Mouse (Mus musculus) forebrain, embryonic 16.5 days (tissue): ENCODE measurements around the gene Dlgap1. TPM values are rescaled to one million over a fixed set of nuclear protein-coding genes. Genes with fewer than 3 reads are reported as not detected.

Experiments used
- ATAC-seq: fragments of 200-750 bp; cut with Nextera tagmentation; 2 replicates; pipeline ENCODE4 v1.8.0; 2017; ENCODE audit warnings: mild to moderate bottlenecking, moderate library complexity
- H3K27ac ChIP-seq: fragments of 300-500 bp; sonication (generic); 2 replicates; pipeline ENCODE4 v1.5.1; 2014; ENCODE audit warnings: low read length, control low read depth
- H3K27me3 ChIP-seq: fragments of 300-500 bp; sonication (generic); replicated peaks from 2 replicates; pipeline ENCODE4 v1.6.1; 2014; ENCODE audit warnings: low read length; ENCODE audit not compliant: control insufficient read depth, insufficient read depth
- H3K36me3 ChIP-seq: fragments of 300-500 bp; sonication (generic); 2 replicates; pipeline ENCODE4 v1.6.1; 2014; ENCODE audit not compliant: control insufficient read depth, insufficient read depth
- H3K4me1 ChIP-seq: fragments of 300-500 bp; sonication (generic); replicated peaks from 2 replicates; pipeline ENCODE4 v1.6.1; 2014; ENCODE audit warnings: low read length; ENCODE audit not compliant: control insufficient read depth, insufficient read depth
- H3K4me2 ChIP-seq: fragments of 300-500 bp; sonication (generic); 2 replicates; pipeline ENCODE4 v1.6.1; 2014; ENCODE audit warnings: mild to moderate bottlenecking, low read length, control low read depth
- H3K4me3 ChIP-seq: fragments of 300-500 bp; sonication (generic); replicated peaks from 2 replicates; pipeline ENCODE4 v1.5.1; 2014; ENCODE audit warnings: mild to moderate bottlenecking, low read length, control low read depth
- H3K9ac ChIP-seq: fragments of 300-500 bp; sonication (generic); replicated peaks from 2 replicates; pipeline ENCODE4 v1.6.1; 2014; ENCODE audit warnings: low read depth, low read length, control low read depth
- H3K9me3 ChIP-seq: fragments of 300-500 bp; sonication (generic); 2 replicates; pipeline ENCODE4 v1.6.1; 2016; ENCODE audit warnings: low read length; ENCODE audit not compliant: control insufficient read depth
- WGBS: fragments of 180-500 bp; shearing (Covaris S2); extraction: QIAGEN DNeasy Blood & Tissue Kit; methylation state at CpG from one replicate; pipeline ENCODE4 v1.1.7; 2014; 5-methylcytosine and 5-hydroxymethylcytosine counted together
- polyA plus RNA-seq: library from polyadenylated mRNA; unstranded; fragments of >200 nt; fragmentation: Nextera tagmentation; extraction: Ambion mirVana; gene quantifications from 2 replicates; pipeline ENCODE4 v1.2.1, GENCODE M21; 2015

The Dlgap1 gene
- polyA plus RNA-seq, 1 experiment from 2014 or later, result 47.2 TPM

GRCm38 (mm10) chr17:70455036-70455435 is 486.2 kb downstream of the Dlgap1 start:
- no peak for ATAC-seq
- no peaks in the 10 kb centered on the region for H3K27me3 ChIP-seq
- 95% methylated on average over 7 of the region's 7 CpGs for WGBS
- H3K4me3 ChIP-seq, result no peak overlapping the region
- no peaks in the 10 kb centered on the region for H3K36me3 ChIP-seq
- no peaks in the 10 kb centered on the region for H3K4me1 ChIP-seq
- no peak overlapping the region for H3K9ac ChIP-seq
- no peaks in the 10 kb centered on the region for H3K9me3 ChIP-seq
- H3K27ac ChIP-seq, result no peak overlapping the region
- H3K4me2 ChIP-seq, result no peak overlapping the region

- WGBS, result 83% methylated on average over 1 of the region's 1 CpGs
- Histone ChIP-seq H3K27ac (no peak overlapping the region), H3K4me3 (no peak overlapping the region)
These were observed 488.2 kb downstream of the Dlgap1 start for GRCm38 (mm10) chr17:70457103-70457502.

GRCm38 (mm10) chr17:70462231-70462630 is 493.4 kb downstream of the Dlgap1 start:
- no peak overlapping the region for H3K4me3 ChIP-seq
- 90% methylated on average over 8 of the region's 8 CpGs for WGBS

More at GRCm38 (mm10) chr17:70457103-70457502, 488.2 kb downstream of the Dlgap1 start:
- Histone ChIP-seq H3K4me1 (no peaks in the 10 kb centered on the region), H3K27me3 (no peaks in the 10 kb centered on the region), H3K4me2 (no peak overlapping the region), H3K9ac (no peak overlapping the region), H3K9me3 (no peaks in the 10 kb centered on the region), H3K36me3 (no peaks in the 10 kb centered on the region)
- ATAC-seq, result no peak

GRCm38 (mm10) chr17:70462771-70463491 is 494.1 kb downstream of the Dlgap1 start:
- Histone ChIP-seq H3K4me1 (no peaks in the 10 kb centered on the region), H3K4me3 (no peak overlapping the region), H3K9ac (no peak overlapping the region), H3K27ac (no peak overlapping the region), H3K9me3 (no peaks in the 10 kb centered on the region), H3K27me3 (no peaks in the 10 kb centered on the region), H3K4me2 (no peak overlapping the region), H3K36me3 (no peaks in the 10 kb centered on the region)
- ATAC-seq, result no peak
- 74% methylated on average over 8 of the region's 8 CpGs for WGBS

More at GRCm38 (mm10) chr17:70462231-70462630, 493.4 kb downstream of the Dlgap1 start:
- no peaks in the 10 kb centered on the region for H3K4me1 ChIP-seq
- no peak overlapping the region for H3K27ac ChIP-seq
- no peaks in the 10 kb centered on the region for H3K27me3 ChIP-seq
- no peak overlapping the region for H3K4me2 ChIP-seq
- no peaks in the 10 kb centered on the region for H3K36me3 ChIP-seq
- H3K9me3 ChIP-seq, result no peaks in the 10 kb centered on the region
- H3K9ac ChIP-seq, result no peak overlapping the region
- ATAC-seq, result no peak

DNA sequence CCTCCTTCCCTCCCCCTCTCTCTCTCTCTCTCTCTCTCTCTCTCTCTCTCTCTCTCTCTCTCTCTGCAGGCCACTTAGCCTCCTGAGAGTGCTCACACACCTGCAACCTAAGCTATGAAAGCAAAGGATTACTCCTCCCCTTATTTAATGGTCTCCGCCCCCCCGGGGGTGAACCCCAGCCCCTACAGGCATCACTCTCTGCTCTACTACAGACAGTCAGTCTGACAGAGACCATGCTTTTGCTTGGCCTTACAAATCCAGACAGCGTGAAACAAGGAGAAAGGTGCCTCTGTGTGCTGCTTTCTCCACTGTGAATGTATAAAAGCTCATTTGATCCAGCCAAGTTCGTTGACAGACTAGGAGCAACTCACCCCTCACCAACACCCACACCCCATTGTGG is 497.5 kb downstream of the Dlgap1 start:
- H3K4me3 ChIP-seq, result no peak overlapping the region
- WGBS, result 27% methylated on average over 4 of the region's 4 CpGs
- no peak overlapping the region for H3K27ac ChIP-seq
- no peak for ATAC-seq
- no peak overlapping the region for H3K4me2 ChIP-seq
- no peaks in the 10 kb centered on the region for H3K36me3 ChIP-seq
- H3K9ac ChIP-seq, result no peak overlapping the region
- H3K4me1 ChIP-seq, result no peaks in the 10 kb centered on the region
- H3K27me3 ChIP-seq, result no peaks in the 10 kb centered on the region
- no peaks in the 10 kb centered on the region for H3K9me3 ChIP-seq

- Histone ChIP-seq H3K36me3 (no peaks in the 10 kb centered on the region), H3K9ac (no peak overlapping the region), H3K4me2 (no peak overlapping the region), H3K4me1 (no peaks in the 10 kb centered on the region), H3K4me3 (no peak overlapping the region), H3K27me3 (no peaks in the 10 kb centered on the region), H3K9me3 (no peaks in the 10 kb centered on the region), H3K27ac (no peak overlapping the region)
- WGBS, result 78% methylated on average over 7 of the region's 7 CpGs
- no peak for ATAC-seq
These were observed 502.1 kb downstream of the Dlgap1 start for GRCm38 (mm10) chr17:70470970-70471371.

GRCm38 (mm10) chr17:70472162-70472561 is 503.3 kb downstream of the Dlgap1 start:
- no peak overlapping the region for H3K9ac ChIP-seq
- no peak overlapping the region for H3K4me3 ChIP-seq
- WGBS, result 75% methylated on average over 7 of the region's 7 CpGs
- no peaks in the 10 kb centered on the region for H3K36me3 ChIP-seq
- H3K9me3 ChIP-seq, result no peaks in the 10 kb centered on the region
- H3K27ac ChIP-seq, result no peak overlapping the region
- no peak for ATAC-seq
- H3K4me1 ChIP-seq, result no peaks in the 10 kb centered on the region
- H3K27me3 ChIP-seq, result no peaks in the 10 kb centered on the region
- no peak overlapping the region for H3K4me2 ChIP-seq

DNA sequence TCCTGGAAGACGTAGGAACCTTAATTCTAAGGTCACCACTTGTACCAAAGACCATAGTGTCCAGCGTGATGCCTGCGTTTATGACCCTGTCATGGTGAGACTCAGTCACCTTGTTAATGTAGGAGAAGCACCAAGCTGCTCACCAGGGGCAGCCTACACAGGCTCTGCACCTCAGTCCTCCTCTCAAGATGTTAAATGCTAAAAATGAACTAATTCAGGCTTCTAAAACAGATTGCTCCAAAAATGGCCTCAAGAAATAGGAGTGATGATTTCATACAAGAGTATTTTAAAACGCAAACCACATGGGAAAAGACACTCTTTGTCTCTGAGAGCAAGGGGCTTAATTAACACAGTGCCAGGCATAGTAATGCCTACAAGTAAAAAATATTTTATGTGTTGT is 505.0 kb downstream of the Dlgap1 start:
- ATAC-seq, result no peak
- H3K36me3 ChIP-seq, result no peaks in the 10 kb centered on the region
- H3K4me2 ChIP-seq, result no peak overlapping the region
- WGBS, result 84% methylated on average over 4 of the region's 4 CpGs
- no peak overlapping the region for H3K27ac ChIP-seq
- no peak overlapping the region for H3K4me3 ChIP-seq
- no peaks in the 10 kb centered on the region for H3K4me1 ChIP-seq
- no peaks in the 10 kb centered on the region for H3K27me3 ChIP-seq
- H3K9me3 ChIP-seq, result no peaks in the 10 kb centered on the region
- H3K9ac ChIP-seq, result no peak overlapping the region

DNA sequence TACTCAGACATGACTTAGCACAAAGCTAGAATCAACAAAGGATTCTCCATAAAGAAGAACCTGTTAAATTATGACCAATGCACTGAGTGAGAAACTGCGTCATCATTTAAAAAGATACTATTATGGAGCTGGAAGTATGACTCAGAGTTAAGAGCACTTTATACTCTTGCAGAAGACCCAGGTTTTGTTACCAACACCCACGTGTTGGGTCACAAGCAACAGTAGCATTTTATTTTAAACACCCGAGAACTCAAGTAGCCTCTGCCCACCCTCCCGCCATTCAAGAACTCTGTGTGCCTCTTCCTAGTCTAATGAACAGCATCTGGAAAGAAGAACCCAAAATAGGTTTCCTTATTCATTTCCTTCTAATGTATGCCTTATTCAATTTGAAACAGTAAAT is 514.8 kb downstream of the Dlgap1 start:
- Histone ChIP-seq H3K4me1 (peaks cover 7% of the 10 kb centered on the region), H3K4me3 (no peak overlapping the region), H3K4me2 (no peak overlapping the region), H3K9ac (no peak overlapping the region), H3K27me3 (no peaks in the 10 kb centered on the region), H3K27ac (no peak overlapping the region), H3K9me3 (no peaks in the 10 kb centered on the region), H3K36me3 (no peaks in the 10 kb centered on the region)
- WGBS, result 90% methylated on average over 4 of the region's 4 CpGs
- no peak for ATAC-seq

- Histone ChIP-seq H3K4me1 (peaks cover 11% of the 10 kb centered on the region), H3K4me3 (no peak overlapping the region), H3K4me2 (no peak overlapping the region), H3K36me3 (no peaks in the 10 kb centered on the region), H3K27ac (no peak overlapping the region), H3K9ac (no peak overlapping the region), H3K9me3 (no peaks in the 10 kb centered on the region), H3K27me3 (no peaks in the 10 kb centered on the region)
- ATAC-seq, result no peak
- 89% methylated on average over 4 of the region's 4 CpGs for WGBS
These were observed 516.8 kb downstream of the Dlgap1 start for GRCm38 (mm10) chr17:70485668-70486067.
